Comparison of ENCODE assay signal across 18 mouse cellular contexts in genomic region chr8:108733385-108733784, GRCm38 (mm10).
DNase-seq lines count a peak whose midpoint lies in the region; ATAC-seq and TF ChIP-seq lines count a peak whose summit lies in the region.
"Had no signal": no experiment of that assay in that cellular context is flagged by ENCODE, and none has a peak within 500 bp of the region (broad histone marks: within the 10 kb centered on the region; RNA-seq: fewer than 3 reads in every experiment).

No protein-coding gene starts in this region.

- TF ChIP-seq CTCF in forebrain, postnatal 0 days (IDR thresholded peaks at IDR 0.05; ENCODE audit: low read depth): no peak
- no peak for TF ChIP-seq CTCF in kidney, postnatal 0 days (IDR thresholded peaks at IDR 0.05; ENCODE audit: low read depth)

- no peaks in the 10 kb centered on the region for H3K9me3 ChIP-seq in forebrain, embryonic 10.5 days
- H3K9me3 ChIP-seq in forebrain, postnatal 0 days (ENCODE audit: low read length): no peaks in the 10 kb centered on the region
- no peaks in the 10 kb centered on the region for H3K9me3 ChIP-seq in kidney, postnatal 0 days (replicated peaks; ENCODE audit: low read length)
- H3K9me3 ChIP-seq: heart, embryonic 10.5 days; intestine, embryonic 15.5 days had no signal

- no peak overlapping the region for H3K4me2 ChIP-seq in forebrain, postnatal 0 days (ENCODE audit: low read depth)
- no peak overlapping the region for H3K4me2 ChIP-seq in kidney, postnatal 0 days (ENCODE audit: low read length)
- H3K4me2 ChIP-seq: intestine, embryonic 15.5 days had no signal

- no peak overlapping the region for H3K4me3 ChIP-seq in forebrain, embryonic 10.5 days
- H3K4me3 ChIP-seq in forebrain, postnatal 0 days (ENCODE audit: low read depth, low read length): no peak overlapping the region
- H3K4me3 ChIP-seq in kidney, postnatal 0 days (replicated peaks; ENCODE audit: low read depth, low read length): no peak overlapping the region
- H3K4me3 ChIP-seq: heart, embryonic 10.5 days; intestine, embryonic 15.5 days had no signal

- peaks cover 87% of the 10 kb centered on the region for H3K4me1 ChIP-seq in forebrain, embryonic 10.5 days
- H3K4me1 ChIP-seq in forebrain, postnatal 0 days (ENCODE audit: insufficient read depth): no peaks in the 10 kb centered on the region
- H3K4me1 ChIP-seq in kidney, postnatal 0 days (replicated peaks; ENCODE audit: insufficient read depth, low read length): peaks cover 68% of the 10 kb centered on the region

- H3K27me3 ChIP-seq in forebrain, embryonic 10.5 days (ENCODE audit: poor library complexity, severe bottlenecking): peaks cover 19% of the 10 kb centered on the region
- H3K27me3 ChIP-seq in forebrain, postnatal 0 days (ENCODE audit: insufficient read depth, low read length): no peaks in the 10 kb centered on the region
- H3K27me3 ChIP-seq in kidney, postnatal 0 days (ENCODE audit: insufficient read depth, low read length): no peaks in the 10 kb centered on the region
- H3K27me3 ChIP-seq: intestine, embryonic 15.5 days had no signal

- H3K36me3 ChIP-seq in forebrain, embryonic 10.5 days (replicated peaks): no peaks in the 10 kb centered on the region
- no peaks in the 10 kb centered on the region for H3K36me3 ChIP-seq in forebrain, postnatal 0 days (ENCODE audit: insufficient read depth)
- no peaks in the 10 kb centered on the region for H3K36me3 ChIP-seq in kidney, postnatal 0 days (ENCODE audit: insufficient read depth, low read length)
- H3K36me3 ChIP-seq: heart, embryonic 10.5 days; intestine, embryonic 15.5 days had no signal

- DNase-seq in forebrain, embryonic 10.5 days (ENCODE audit: extremely low spot score, low spot score): no peak
- DNase-seq in forebrain, postnatal 0 days: no peak
- DNase-seq in kidney, postnatal 0 days (ENCODE audit: low spot score): no peak
- DNase-seq in kidney, adult 8-10 months: no peak
- peak; percentile 68 for DNase-seq in testis, postnatal 14 days (ENCODE audit: low spot score)
- no peak for DNase-seq in testis, postnatal 10 days (ENCODE audit: low spot score)
- DNase-seq in ovary, postnatal 36 days (ENCODE audit: low spot score): no peak
- DNase-seq in urinary bladder, adult 2 months (ENCODE audit: low spot score): no peak
- DNase-seq: adrenal gland, adult 2 months; cerebellum, adult 11-12 months; cerebellum, postnatal 14 days; heart, postnatal 4 days; liver; lung, postnatal 4 days had no signal

- H3K27ac ChIP-seq in forebrain, embryonic 10.5 days: peak overlapping the region; percentile 63; the same call in 1 of the 2 replicates
- no peak overlapping the region for H3K27ac ChIP-seq in forebrain, postnatal 0 days (ENCODE audit: low read depth, low read length)
- peak overlapping the region; percentile 56; the same call in 1 of the 2 replicates for H3K27ac ChIP-seq in kidney, postnatal 0 days
- H3K27ac ChIP-seq: heart, embryonic 10.5 days; intestine, embryonic 15.5 days had no signal

- 61% methylated on average over 5 of the region's 5 CpGs for WGBS in forebrain, embryonic 10.5 days
- 56% methylated on average over 5 of the region's 5 CpGs for WGBS in forebrain, postnatal 0 days
- WGBS in kidney, postnatal 0 days: 58% methylated on average over 5 of the region's 5 CpGs

- no peak for ATAC-seq in forebrain, postnatal 0 days
- 0 out of 2 replicates have a peak, but pooled peaks have one; percentile 6 for ATAC-seq in kidney, postnatal 0 days (replicated peaks; ENCODE audit: low FRiP score, low read depth)
- ATAC-seq: forebrain, embryonic 14.5 days; hindbrain, embryonic 16.5 days; intestine, embryonic 15.5 days had no signal

- no peak overlapping the region for H3K9ac ChIP-seq in forebrain, postnatal 0 days
- H3K9ac ChIP-seq in kidney, postnatal 0 days (ENCODE audit: low read depth, low read length): no peak overlapping the region
- H3K9ac ChIP-seq: intestine, embryonic 15.5 days had no signal
